Mouse (Mus musculus) limb, embryonic 14.5 days (tissue): ENCODE measurements at regions not wholly inside any gene's neighbourhood (a gene's known extent, or its start where the extent isn't known, plus 50 kb on each side); places are given as distances from the start of the nearest gene placed in this dataset.

Experiments
- ATAC-seq: fragments of 200-750 bp; cut with Nextera tagmentation; 2 replicates; pipeline ENCODE4 v1.8.0; 2017; ENCODE audit warnings: low read depth, moderate number of reproducible peaks, moderate TSS enrichment; ENCODE audit not compliant: low FRiP score
- DNase-seq: peaks from one replicate; pipeline ENCODE4 v3.0.0-alpha.2; 2015; ENCODE audit warnings: low spot score
- H3K27ac ChIP-seq: fragments of 300-500 bp; sonication (generic); replicated peaks from 2 replicates; pipeline ENCODE4 v1.5.1; 2014; ENCODE audit warnings: low read depth, mild to moderate bottlenecking, low read length, moderate library complexity, mixed read lengths
- H3K27me3 ChIP-seq: fragments of 300-500 bp; sonication (generic); 2 replicates; pipeline ENCODE4 v1.6.1; 2014; ENCODE audit warnings: low read length, mixed read lengths; ENCODE audit not compliant: control insufficient read depth, insufficient read depth
- H3K36me3 ChIP-seq: fragments of 300-500 bp; sonication (generic); 2 replicates; pipeline ENCODE4 v1.6.1; 2014; ENCODE audit warnings: mild to moderate bottlenecking, low read length, moderate library complexity, mixed read lengths; ENCODE audit not compliant: control insufficient read depth, insufficient read depth
- H3K4me1 ChIP-seq: fragments of 300-500 bp; sonication (generic); 2 replicates; pipeline ENCODE4 v1.6.1; 2014; ENCODE audit warnings: antibody characterized with exemption, low read length, mixed read lengths; ENCODE audit not compliant: control insufficient read depth, insufficient read depth
- H3K4me2 ChIP-seq: fragments of 300-500 bp; sonication (generic); replicated peaks from 2 replicates; pipeline ENCODE4 v1.6.1; 2014; ENCODE audit warnings: low read depth, mild to moderate bottlenecking, low read length, moderate library complexity; ENCODE audit not compliant: severe bottlenecking
- H3K4me3 ChIP-seq: fragments of 300-500 bp; sonication (generic); replicated peaks from 2 replicates; pipeline ENCODE4 v1.5.1; 2014; ENCODE audit warnings: low read length
- H3K9ac ChIP-seq: fragments of 300-500 bp; sonication (generic); 2 replicates; pipeline ENCODE4 v1.6.1; 2014; ENCODE audit warnings: mild to moderate bottlenecking, low read depth, low read length, moderate library complexity; ENCODE audit not compliant: severe bottlenecking
- H3K9me3 ChIP-seq: fragments of 300-500 bp; sonication (generic); 2 replicates; pipeline ENCODE4 v1.6.1; 2016; ENCODE audit warnings: low read length; ENCODE audit not compliant: control insufficient read depth
- POLR2A ChIP-seq: fragments of 200-500 bp; IDR thresholded peaks from 2 replicates; pipeline ENCODE4 v1.8.0; 2012; ENCODE audit warnings: inconsistent platforms, mild to moderate bottlenecking, moderate library complexity, borderline replicate concordance; ENCODE audit not compliant: insufficient read depth, insufficient read length; ENCODE audit errors: extremely low read depth
- WGBS: fragments of 180-500 bp; shearing (Covaris S2); extraction: QIAGEN DNeasy Blood & Tissue Kit; methylation state at CpG from one replicate; pipeline ENCODE4 v1.1.7; 2014; 5-methylcytosine and 5-hydroxymethylcytosine counted together

GRCm38 (mm10) chr13:35283959-35284358 is 257.1 kb upstream of the Eci2 start:
- WGBS: 68% methylated on average over 1 of the region's 1 CpGs
- peak; percentile 57; the same call in 1 of the 2 replicates for ATAC-seq
- no peak overlapping the region for H3K4me2 ChIP-seq

GRCm38 (mm10) chr13:35302088-35302487 is 275.2 kb upstream of the Eci2 start:
- WGBS: 75% methylated on average over 1 of the region's 1 CpGs
- no peak for ATAC-seq
- no peaks in the 10 kb centered on the region for H3K9me3 ChIP-seq
- H3K4me1 ChIP-seq: no peaks in the 10 kb centered on the region
- H3K27me3 ChIP-seq: no peaks in the 10 kb centered on the region
- DNase-seq: no peak
- no peak overlapping the region for H3K4me3 ChIP-seq
- H3K4me2 ChIP-seq: no peak overlapping the region
- H3K9ac ChIP-seq: no peak overlapping the region
- TF ChIP-seq POLR2A: no peak
- H3K36me3 ChIP-seq: no peaks in the 10 kb centered on the region
- no peak overlapping the region for H3K27ac ChIP-seq

More at GRCm38 (mm10) chr13:35283959-35284358, 257.1 kb upstream of the Eci2 start:
- no peak for TF ChIP-seq POLR2A
- no peak overlapping the region for H3K27ac ChIP-seq
- H3K4me1 ChIP-seq: no peaks in the 10 kb centered on the region
- H3K4me3 ChIP-seq: no peak overlapping the region
- peak; percentile 23 for DNase-seq
- no peaks in the 10 kb centered on the region for H3K36me3 ChIP-seq
- H3K27me3 ChIP-seq: no peaks in the 10 kb centered on the region
- H3K9me3 ChIP-seq: no peaks in the 10 kb centered on the region
- H3K9ac ChIP-seq: no peak overlapping the region

GRCm38 (mm10) chr13:35316772-35317171 is 289.9 kb upstream of the Eci2 start:
- no peaks in the 10 kb centered on the region for H3K9me3 ChIP-seq
- no peak for TF ChIP-seq POLR2A
- H3K4me1 ChIP-seq: no peaks in the 10 kb centered on the region
- H3K36me3 ChIP-seq: no peaks in the 10 kb centered on the region
- WGBS: 91% methylated on average over 1 of the region's 1 CpGs
- DNase-seq (no peak), ATAC-seq (no peak)
- no peak overlapping the region for H3K4me2 ChIP-seq
- no peaks in the 10 kb centered on the region for H3K27me3 ChIP-seq
- no peak overlapping the region for H3K9ac ChIP-seq
- no peak overlapping the region for H3K27ac ChIP-seq
- H3K4me3 ChIP-seq: no peak overlapping the region

- no peak for TF ChIP-seq POLR2A
- no peaks in the 10 kb centered on the region for H3K36me3 ChIP-seq
- no peak overlapping the region for H3K4me2 ChIP-seq
- no peaks in the 10 kb centered on the region for H3K9me3 ChIP-seq
- H3K4me1 ChIP-seq: no peaks in the 10 kb centered on the region
- H3K27ac ChIP-seq: no peak overlapping the region
- ATAC-seq (no peak), DNase-seq (no peak)
- H3K27me3 ChIP-seq: no peaks in the 10 kb centered on the region
- no peak overlapping the region for H3K4me3 ChIP-seq
- WGBS: 53% methylated on average over 10 of the region's 10 CpGs
- H3K9ac ChIP-seq: no peak overlapping the region
Measured at GRCm38 (mm10) chr13:35326682-35327242, 299.9 kb upstream of the Eci2 start.

- H3K9me3 ChIP-seq: no peaks in the 10 kb centered on the region
- 56% methylated on average over 2 of the region's 2 CpGs for WGBS
- H3K4me3 ChIP-seq: no peak overlapping the region
- no peak for DNase-seq
- no peak overlapping the region for H3K4me2 ChIP-seq
- H3K9ac ChIP-seq: no peak overlapping the region
- H3K4me1 ChIP-seq: no peaks in the 10 kb centered on the region
- H3K27ac ChIP-seq: no peak overlapping the region
- no peaks in the 10 kb centered on the region for H3K27me3 ChIP-seq
- H3K36me3 ChIP-seq: no peaks in the 10 kb centered on the region
- ATAC-seq: no peak
- no peak for TF ChIP-seq POLR2A
Measured at GRCm38 (mm10) chr13:35328320-35328719, 301.4 kb upstream of the Eci2 start.

- Histone ChIP-seq H3K4me2 (no peak overlapping the region), H3K9ac (no peak overlapping the region), H3K4me1 (no peaks in the 10 kb centered on the region), H3K27ac (no peak overlapping the region), H3K4me3 (no peak overlapping the region), H3K9me3 (no peaks in the 10 kb centered on the region), H3K36me3 (no peaks in the 10 kb centered on the region), H3K27me3 (no peaks in the 10 kb centered on the region)
- ATAC-seq: no peak
- DNase-seq: no peak
- TF ChIP-seq POLR2A: no peak
- 82% methylated on average over 1 of the region's 1 CpGs for WGBS
Measured at GRCm38 (mm10) chr13:35330926-35331325, 304.0 kb upstream of the Eci2 start.
